Mouse (Mus musculus) cortical plate, adult 2 months (tissue): ENCODE measurements around the gene Lyve1.

Source experiments
- CTCF ChIP-seq: fragments of 200-500 bp; IDR thresholded peaks from 2 replicates; pipeline ENCODE4 v1.5.1; 2011; ENCODE audit warnings: mild to moderate bottlenecking, control low read depth, low read length; ENCODE audit not compliant: insufficient read depth; ENCODE audit errors: extremely low read depth
- POLR2A ChIP-seq: fragments of 200-500 bp; IDR thresholded peaks from 2 replicates; pipeline ENCODE4 v1.6.1; 2011; ENCODE audit warnings: mild to moderate bottlenecking, low read length, control low read depth; ENCODE audit not compliant: insufficient read depth; ENCODE audit errors: extremely low read depth

- TF ChIP-seq CTCF = no peak
- TF ChIP-seq POLR2A = no peak
These were observed 53.2 kb downstream of the Lyve1 start for GRCm38 (mm10) chr7:110809585-110810557.
